Mouse (Mus musculus) monocyte, adult 2 months (primary cell): ENCODE data around the gene Adam30.

Experiments used
- DNase-seq, 2 experiments: peaks; one replicate each; pipeline ENCODE4 v3.0.0; 2022; ENCODE audit warnings: low spot score in 2 of 2, low read depth in 1 of 2

Adam30 gene

GRCm38 (mm10) chr3:98185163-98185714 lies 24.8 kb downstream of the Adam30 start:
- DNase-seq: no peak

- no peak for DNase-seq
These were observed 27.3 kb downstream of the Adam30 start for GRCm38 (mm10) chr3:98187777-98188176.

GRCm38 (mm10) chr3:98197711-98198532 lies 37.5 kb downstream of the Adam30 start:
- DNase-seq: no peak

DNA sequence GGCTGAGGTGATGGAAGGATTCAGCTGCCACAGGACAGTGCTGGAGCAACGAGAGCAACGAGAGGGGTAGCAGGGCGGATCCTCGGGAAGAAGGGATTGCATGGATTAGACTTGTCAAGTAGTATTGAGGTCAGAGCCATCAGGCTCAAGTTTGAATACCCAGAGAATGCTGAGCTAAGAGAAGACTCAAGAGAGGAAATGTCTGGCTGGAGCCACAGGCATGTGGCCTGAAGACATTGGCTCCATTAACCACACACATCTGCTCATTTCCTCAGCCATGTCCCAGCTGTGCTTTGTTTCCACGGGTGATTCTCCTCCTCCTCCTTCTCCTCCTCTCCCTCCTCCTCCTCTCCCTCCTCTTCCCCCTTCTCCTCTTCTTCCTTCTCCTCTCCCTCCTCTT lies 39.3 kb downstream of the Adam30 start:
- no peak for DNase-seq

DNA sequence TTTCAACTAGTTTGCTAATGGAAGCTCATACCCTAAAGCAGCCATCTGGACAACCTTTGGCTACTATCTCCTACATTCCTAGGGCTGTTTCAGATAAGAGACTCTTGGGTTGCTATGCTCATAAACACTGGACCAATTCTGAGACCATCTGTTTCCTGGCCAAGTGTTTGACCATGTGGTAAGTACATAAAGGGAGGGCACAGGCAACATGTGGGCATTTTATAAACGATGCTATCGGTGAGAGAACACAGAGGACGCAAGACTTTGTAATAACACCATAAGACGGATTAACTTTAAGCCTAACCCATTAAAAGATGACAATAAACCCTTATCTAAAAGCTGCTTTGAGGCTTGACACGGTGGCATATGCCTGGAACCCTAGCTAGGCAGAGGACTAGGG lies 42.9 kb downstream of the Adam30 start:
- DNase-seq: no peak

- DNase-seq: no peak
These were observed 46.5 kb downstream of the Adam30 start for GRCm38 (mm10) chr3:98206977-98207376.

DNA sequence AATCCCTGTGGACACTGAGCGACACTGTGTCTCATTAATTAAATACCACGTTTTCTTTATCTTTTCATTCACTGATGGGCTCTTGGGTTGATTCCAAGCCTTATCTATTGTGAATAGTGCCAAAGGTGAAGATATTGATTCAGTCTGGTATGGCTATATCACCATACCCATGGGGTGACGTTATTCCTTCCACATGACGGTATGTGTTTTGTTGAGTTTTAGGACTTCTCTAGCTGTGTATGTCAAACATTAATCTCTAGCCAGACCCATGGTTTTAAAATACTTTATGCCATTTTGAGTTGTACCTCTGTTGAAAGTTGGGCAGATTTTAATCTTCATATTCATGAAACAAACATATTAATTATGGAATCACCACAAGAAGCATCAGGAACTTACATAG lies 48.7 kb downstream of the Adam30 start:
- DNase-seq: no peak

DNA sequence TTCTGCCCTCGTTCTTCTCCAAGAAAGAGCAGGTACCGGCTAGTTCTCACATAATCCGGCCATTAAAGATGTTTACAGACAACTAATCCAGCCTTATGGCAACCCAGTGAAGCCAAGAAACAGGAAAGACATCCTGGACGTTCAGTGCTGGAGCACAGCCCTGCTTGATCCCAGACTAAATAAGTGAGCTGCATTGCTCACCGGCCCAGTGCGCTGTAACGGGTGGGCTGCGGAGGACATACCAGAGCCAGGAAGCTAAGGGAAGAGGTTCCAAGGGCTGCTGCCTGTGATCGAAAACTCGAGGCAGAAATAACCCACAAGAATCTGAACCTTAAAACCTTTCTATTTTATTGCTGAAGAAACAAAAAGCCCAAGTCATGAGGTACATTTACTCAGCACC lies 50.4 kb downstream of the Adam30 start:
- no peak for DNase-seq

DNA sequence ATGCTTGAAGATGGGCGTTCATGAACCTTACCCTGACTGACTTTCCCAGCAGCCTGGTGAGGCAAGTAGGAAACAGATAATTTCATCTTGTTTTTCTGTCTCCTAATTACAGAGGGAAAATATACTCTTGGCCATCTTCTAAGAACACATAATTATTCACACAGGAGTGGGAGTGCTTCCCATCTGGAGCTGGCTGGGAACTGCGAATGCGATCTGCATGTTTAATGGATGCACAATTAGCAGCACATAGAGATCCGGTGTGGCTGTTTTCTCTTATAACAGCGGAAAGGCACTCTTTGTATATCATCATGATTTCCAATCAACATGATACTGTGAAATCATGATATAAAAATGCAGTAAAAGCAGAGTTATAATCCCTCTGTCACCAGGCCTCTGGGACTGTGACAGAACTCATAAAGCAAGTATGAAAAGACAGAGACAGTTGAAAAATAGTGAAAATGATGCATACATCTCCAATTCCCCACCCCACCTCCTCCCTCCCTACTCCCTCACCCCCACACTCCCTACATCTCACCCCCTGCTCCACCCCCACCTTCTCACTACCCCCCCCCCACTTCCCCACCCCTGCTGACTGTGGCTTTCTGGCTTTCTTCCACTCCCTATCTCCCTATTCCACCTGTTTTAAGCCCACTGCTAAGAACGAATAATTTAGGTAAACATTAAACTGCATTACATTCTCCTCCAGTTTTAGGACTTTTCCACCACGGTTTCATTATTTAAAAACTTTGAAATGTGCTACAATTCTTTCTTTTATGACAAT lies 51.1 kb downstream of the Adam30 start:
- no peak for DNase-seq
